Mouse (Mus musculus): ENCODE measurements around the gene 2300003K06Rik. TPM values are rescaled to one million over a fixed set of nuclear protein-coding genes. Genes with fewer than 3 reads are reported as not detected.
"Not testable (repeated sequence)": the region's sequence is repeated elsewhere in the genome, so short reads cannot be mapped to it uniquely, and the experiment has no call there.

Gene 2300003K06Rik
- polyA plus RNA-seq, 1 experiment, result not detected

DNA sequence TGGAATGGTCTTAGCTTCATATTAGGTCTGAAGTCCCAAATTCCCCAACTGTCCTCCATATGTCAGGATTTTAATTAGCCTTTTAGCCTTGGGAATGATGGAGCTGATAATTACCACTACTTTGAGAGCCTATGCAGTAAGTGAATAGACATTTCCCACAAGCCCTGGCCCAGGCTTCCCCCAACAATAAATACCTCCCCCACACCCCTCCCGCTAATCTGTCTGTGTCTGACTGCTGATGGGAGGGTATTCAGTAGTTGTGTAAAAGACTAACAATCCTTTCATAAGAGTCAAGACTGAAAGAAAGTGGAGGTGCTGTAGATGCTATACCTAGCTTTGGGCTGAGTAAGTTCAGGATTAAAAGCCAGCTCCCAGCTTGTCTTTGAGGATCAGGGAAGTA, 4.3 kb upstream of the 2300003K06Rik start:
- Histone ChIP-seq H3K27me3 (ENCODE audit: control insufficient read depth, insufficient read depth, low read length) (no peaks in the 10 kb centered on the region), H3K4me3 (replicated peaks; ENCODE audit: insufficient read depth, low read depth, low read length) (no peak overlapping the region), H3K4me1 (ENCODE audit: control insufficient read depth, insufficient read depth, low read length) (no peaks in the 10 kb centered on the region), H3K27ac (ENCODE audit: insufficient read depth, low read length) (no peak overlapping the region)
- 86% methylated on average over 1 of the region's 1 CpGs for WGBS
- TF ChIP-seq POLR2A (IDR thresholded peaks at IDR 0.05; ENCODE audit: borderline replicate concordance, insufficient read depth, low read length) (no peak), CTCF (IDR thresholded peaks at IDR 0.05; ENCODE audit: borderline replicate concordance, insufficient read depth, low read depth, low read length) (no peak)
- no peak for DNase-seq

DNA sequence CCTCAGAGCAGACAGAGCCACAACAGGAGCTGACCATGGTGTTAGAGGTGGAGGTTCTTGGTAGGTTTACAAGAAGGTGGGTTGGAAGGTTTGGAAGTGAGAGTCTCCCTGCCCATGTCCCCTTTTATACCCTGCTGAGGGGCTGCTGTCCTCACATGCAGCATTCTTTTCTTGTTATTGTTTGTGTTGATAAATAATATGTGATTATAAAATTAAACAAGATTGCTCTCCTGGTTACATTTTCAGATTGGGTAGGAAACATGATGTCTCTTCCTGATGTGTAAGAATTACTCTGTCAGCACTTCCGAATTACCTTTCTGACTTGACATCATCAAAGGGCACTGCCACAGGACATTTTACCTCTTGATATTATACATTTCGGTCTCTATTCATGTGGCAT, 22.3 kb downstream of the 2300003K06Rik start, which contains the start of gene Gm11564:
Gene Gm11564, minus strand, starts transcription at position 101 of the 400 bp plus-strand sequence.
- not testable (repeated sequence) for H3K27ac ChIP-seq (ENCODE audit: insufficient read depth, low read length); H3K27me3 ChIP-seq (ENCODE audit: control insufficient read depth, insufficient read depth, low read length); H3K4me3 ChIP-seq (replicated peaks; ENCODE audit: insufficient read depth, low read depth, low read length); H3K4me1 ChIP-seq (ENCODE audit: control insufficient read depth, insufficient read depth, low read length); DNase-seq
- WGBS, result 89% methylated on average over 2 of the region's 2 CpGs

DNA sequence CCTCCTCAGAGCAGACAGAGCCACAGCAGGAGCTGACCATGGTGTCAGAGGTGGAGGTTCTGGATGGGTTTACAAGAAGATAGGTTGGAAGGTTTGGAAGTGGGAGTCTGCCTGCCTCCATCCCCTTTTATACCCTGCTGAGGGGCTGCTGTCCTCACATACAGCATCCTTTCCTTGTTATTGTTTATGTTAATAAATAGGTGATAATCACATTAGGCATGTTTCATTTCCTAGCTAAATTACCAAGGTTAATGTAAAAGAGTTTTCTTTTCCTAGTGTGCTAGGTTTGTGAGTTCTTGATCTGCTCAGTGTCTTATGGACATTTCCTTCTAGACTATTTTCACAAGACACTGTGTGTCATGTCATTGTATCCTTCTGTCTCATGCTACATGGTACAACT, 28.1 kb downstream of the 2300003K06Rik start, which contains the start of gene Krtap4-13:
Gene Krtap4-13, minus strand, starts transcription at position 101 of the 400 bp plus-strand sequence.
- H3K4me1 ChIP-seq (ENCODE audit: control insufficient read depth, insufficient read depth, low read length); H3K4me3 ChIP-seq (replicated peaks; ENCODE audit: insufficient read depth, low read depth, low read length); DNase-seq; H3K27me3 ChIP-seq (ENCODE audit: control insufficient read depth, insufficient read depth, low read length); H3K27ac ChIP-seq (ENCODE audit: insufficient read depth, low read length): not testable (repeated sequence)

DNA sequence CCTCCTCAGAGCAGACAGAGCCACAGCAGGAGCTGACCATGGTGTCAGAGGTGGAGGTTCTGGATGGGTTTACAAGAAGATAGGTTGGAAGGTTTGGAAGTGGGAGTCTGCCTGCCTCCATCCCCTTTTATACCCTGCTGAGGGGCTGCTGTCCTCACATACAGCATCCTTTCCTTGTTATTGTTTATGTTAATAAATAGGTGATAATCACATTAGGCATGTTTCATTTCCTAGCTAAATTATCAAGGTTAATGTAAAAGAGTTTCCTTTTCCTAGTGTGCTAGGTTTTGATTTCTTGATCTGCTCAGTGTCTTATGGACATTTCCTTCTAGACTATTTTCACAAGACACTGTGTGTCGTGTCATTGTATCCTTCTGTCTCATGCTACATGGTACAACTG, 33.5 kb downstream of the 2300003K06Rik start, which contains the start of gene Gm11554:
Gene Gm11554, minus strand, starts transcription at position 101 of the 400 bp plus-strand sequence.
- no CpG with 5 or more reads among the region's 1 CpGs for WGBS
- H3K27ac ChIP-seq (ENCODE audit: insufficient read depth, low read length); H3K4me1 ChIP-seq (ENCODE audit: control insufficient read depth, insufficient read depth, low read length); H3K27me3 ChIP-seq (ENCODE audit: control insufficient read depth, insufficient read depth, low read length); H3K4me3 ChIP-seq (replicated peaks; ENCODE audit: insufficient read depth, low read depth, low read length); DNase-seq: not testable (repeated sequence)

DNA sequence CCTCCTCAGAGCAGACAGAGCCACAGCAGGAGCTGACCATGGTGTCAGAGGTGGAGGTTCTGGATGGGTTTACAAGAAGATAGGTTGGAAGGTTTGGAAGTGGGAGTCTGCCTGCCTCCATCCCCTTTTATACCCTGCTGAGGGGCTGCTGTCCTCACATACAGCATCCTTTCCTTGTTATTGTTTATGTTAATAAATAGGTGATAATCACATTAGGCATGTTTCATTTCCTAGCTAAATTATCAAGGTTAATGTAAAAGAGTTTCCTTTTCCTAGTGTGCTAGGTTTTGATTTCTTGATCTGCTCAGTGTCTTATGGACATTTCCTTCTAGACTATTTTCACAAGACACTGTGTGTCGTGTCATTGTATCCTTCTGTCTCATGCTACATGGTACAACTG, 39.0 kb downstream of the 2300003K06Rik start, which contains the start of gene Gm11569:
Gene Gm11569, minus strand, starts transcription at position 101 of the 400 bp plus-strand sequence.
- DNase-seq; H3K4me3 ChIP-seq (replicated peaks; ENCODE audit: insufficient read depth, low read depth, low read length); H3K4me1 ChIP-seq (ENCODE audit: control insufficient read depth, insufficient read depth, low read length); H3K27ac ChIP-seq (ENCODE audit: insufficient read depth, low read length); H3K27me3 ChIP-seq (ENCODE audit: control insufficient read depth, insufficient read depth, low read length): not testable (repeated sequence)
- no CpG with 5 or more reads among the region's 1 CpGs for WGBS

DNA sequence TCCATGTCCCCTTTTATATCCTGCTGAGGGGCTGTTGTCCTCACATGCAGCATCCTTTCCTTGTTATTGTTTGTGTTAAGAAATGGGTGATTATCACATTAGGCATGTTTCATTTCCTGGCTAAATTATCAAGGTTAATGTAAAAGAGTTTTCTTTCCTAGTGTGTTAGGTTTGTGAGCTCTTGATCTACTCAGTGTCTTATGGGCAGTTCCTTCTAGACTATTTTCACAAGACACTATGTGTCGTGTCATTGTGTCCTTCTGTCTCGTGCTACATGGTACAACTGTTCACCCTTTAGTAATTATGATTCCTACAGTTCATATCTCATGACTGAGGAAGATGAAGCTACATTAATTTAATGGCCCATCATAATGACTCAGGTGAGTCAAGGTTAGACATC, 44.5 kb downstream of the 2300003K06Rik start, which contains the start of gene Gm11596:
Gene Gm11596, minus strand, starts transcription at position 101 of the 400 bp plus-strand sequence.
- no peak for TF ChIP-seq POLR2A (IDR thresholded peaks at IDR 0.05; ENCODE audit: borderline replicate concordance, insufficient read depth, low read length)
- TF ChIP-seq CTCF (IDR thresholded peaks at IDR 0.05; ENCODE audit: borderline replicate concordance, insufficient read depth, low read depth, low read length), result no peak
- 76% methylated on average over 2 of the region's 2 CpGs for WGBS
- H3K4me1 ChIP-seq (ENCODE audit: control insufficient read depth, insufficient read depth, low read length), result no peaks in the 10 kb centered on the region
- H3K4me3 ChIP-seq (replicated peaks; ENCODE audit: insufficient read depth, low read depth, low read length), result no peak within 1 kb of the TSS
- no peak within 1 kb of the TSS for H3K27ac ChIP-seq (ENCODE audit: insufficient read depth, low read length)
- H3K27me3 ChIP-seq (ENCODE audit: control insufficient read depth, insufficient read depth, low read length), result no peaks in the 10 kb centered on the region
- DNase-seq, result no peak

Other genes starting within 250 kb of the 2300003K06Rik start
- gene Krtap1-3, start 246.7 kb downstream of the 2300003K06Rik start, polyA plus RNA-seq (2012; rRNA removed), result not detected in 2 replicates
- not detected in 2 replicates for gene Krtap9-3, start 240.0 kb downstream of the 2300003K06Rik start, polyA plus RNA-seq (2012; rRNA removed)
- gene Gm11938, start 234.8 kb downstream of the 2300003K06Rik start, polyA plus RNA-seq (2012; rRNA removed), result not detected in 2 replicates
- not detected in 2 replicates for gene Gm11937, start 227.9 kb downstream of the 2300003K06Rik start, polyA plus RNA-seq (2012; rRNA removed)
- gene Krtap2-4, start 223.2 kb downstream of the 2300003K06Rik start, polyA plus RNA-seq (2012; rRNA removed), result not detected in 2 replicates
- gene Gm11562, start 217.6 kb downstream of the 2300003K06Rik start, polyA plus RNA-seq (2012; rRNA removed), result not detected in 2 replicates
- not detected in 2 replicates for gene Krtap4-1, start 209.8 kb downstream of the 2300003K06Rik start, polyA plus RNA-seq (2012; rRNA removed)
- not detected in 2 replicates for gene Krtap4-2, start 203.0 kb downstream of the 2300003K06Rik start, polyA plus RNA-seq (2012; rRNA removed)
- not detected in 2 replicates for gene Krtap4-7, start 194.0 kb downstream of the 2300003K06Rik start, polyA plus RNA-seq (2012; rRNA removed)
- gene Gm11555, start 187.8 kb downstream of the 2300003K06Rik start, polyA plus RNA-seq (2012; rRNA removed), result not detected in 2 replicates
- not detected in 2 replicates for gene Gm11563, start 179.1 kb downstream of the 2300003K06Rik start, polyA plus RNA-seq (2012; rRNA removed)
- not detected in 2 replicates for gene Krtap4-6, start 172.1 kb downstream of the 2300003K06Rik start, polyA plus RNA-seq (2012; rRNA removed)
- not detected in 2 replicates for gene Gm14190, start 147.3 kb downstream of the 2300003K06Rik start, polyA plus RNA-seq (2012; rRNA removed)
- gene Gm14180, start 103.8 kb downstream of the 2300003K06Rik start, polyA plus RNA-seq (2012; rRNA removed), result not detected in 2 replicates
- gene Gm11595, start 65.2 kb downstream of the 2300003K06Rik start, polyA plus RNA-seq (2012; rRNA removed), result not detected in 2 replicates
- not detected in 2 replicates for gene Krtap4-8, start 57.4 kb downstream of the 2300003K06Rik start, polyA plus RNA-seq (2012; rRNA removed)
- gene Krtap4-9, start 52.9 kb downstream of the 2300003K06Rik start, polyA plus RNA-seq (2012; rRNA removed), result not detected in 2 replicates
- not detected in 2 replicates for gene Gm11596, start 44.6 kb downstream of the 2300003K06Rik start, polyA plus RNA-seq (2012; rRNA removed)
- not detected in 2 replicates for gene Gm11569, start 39.1 kb downstream of the 2300003K06Rik start, polyA plus RNA-seq (2012; rRNA removed)
- not detected in 2 replicates for gene Gm11554, start 33.6 kb downstream of the 2300003K06Rik start, polyA plus RNA-seq (2012; rRNA removed)
- not detected in 2 replicates for gene Krtap4-13, start 28.2 kb downstream of the 2300003K06Rik start, polyA plus RNA-seq (2012; rRNA removed)
- gene Gm11564, start 22.4 kb downstream of the 2300003K06Rik start, polyA plus RNA-seq (2012; rRNA removed), result not detected in 2 replicates
- not detected in 2 replicates for gene Krtap4-16, start 13.5 kb upstream of the 2300003K06Rik start, polyA plus RNA-seq (2012; rRNA removed)
- gene Gm11568, start 19.9 kb upstream of the 2300003K06Rik start, polyA plus RNA-seq (2012; rRNA removed), result not detected in 2 replicates
- not detected in 2 replicates for gene Gm11559, start 26.4 kb upstream of the 2300003K06Rik start, polyA plus RNA-seq (2012; rRNA removed)
- gene Krtap9-1, start 35.3 kb upstream of the 2300003K06Rik start, polyA plus RNA-seq (2012; rRNA removed), result not detected in 2 replicates
- gene Gm11567, start 41.1 kb upstream of the 2300003K06Rik start, polyA plus RNA-seq (2012; rRNA removed), result not detected in 2 replicates
- not detected in 2 replicates for gene Krtap31-1, start 69.9 kb upstream of the 2300003K06Rik start, polyA plus RNA-seq (2012; rRNA removed)
- not detected in 2 replicates for gene Gm11565, start 76.7 kb upstream of the 2300003K06Rik start, polyA plus RNA-seq (2012; rRNA removed)
- gene Krtap31-2, start 98.2 kb upstream of the 2300003K06Rik start, polyA plus RNA-seq (2012; rRNA removed), result not detected in 2 replicates
- not detected in 2 replicates for gene Krtap9-5, start 110.4 kb upstream of the 2300003K06Rik start, polyA plus RNA-seq (2012; rRNA removed)
- not detected in 2 replicates for gene Krtap29-1, start 141.0 kb upstream of the 2300003K06Rik start, polyA plus RNA-seq (2012; rRNA removed)
- not detected in 2 replicates for gene Krtap16-1, start 148.5 kb upstream of the 2300003K06Rik start, polyA plus RNA-seq (2012; rRNA removed)
- gene Krtap17-1, start 155.9 kb upstream of the 2300003K06Rik start, polyA plus RNA-seq (2012; rRNA removed), result 0.30 and 0.80 TPM in 2 replicates
- not detected in 2 replicates for gene Krt33a, start 178.1 kb upstream of the 2300003K06Rik start, polyA plus RNA-seq (2012; rRNA removed)
- not detected in 2 replicates for gene Krt33b, start 191.8 kb upstream of the 2300003K06Rik start, polyA plus RNA-seq (2012; rRNA removed)
- gene Krt34, start 203.5 kb upstream of the 2300003K06Rik start, polyA plus RNA-seq (2012; rRNA removed), result not detected in 2 replicates
- not detected in 2 replicates for gene Krt31, start 212.5 kb upstream of the 2300003K06Rik start, polyA plus RNA-seq (2012; rRNA removed)